Mouse (Mus musculus) cerebellum, adult 9-10 months (tissue): ENCODE data around the gene Fgf14.
A peak's percentile ranks its signal among the peaks of the same experiment; 100 is the strongest.

Experiments
- DNase-seq: peaks from one replicate; pipeline ENCODE4 v3.0.0; 2022

The Fgf14 gene

DNA sequence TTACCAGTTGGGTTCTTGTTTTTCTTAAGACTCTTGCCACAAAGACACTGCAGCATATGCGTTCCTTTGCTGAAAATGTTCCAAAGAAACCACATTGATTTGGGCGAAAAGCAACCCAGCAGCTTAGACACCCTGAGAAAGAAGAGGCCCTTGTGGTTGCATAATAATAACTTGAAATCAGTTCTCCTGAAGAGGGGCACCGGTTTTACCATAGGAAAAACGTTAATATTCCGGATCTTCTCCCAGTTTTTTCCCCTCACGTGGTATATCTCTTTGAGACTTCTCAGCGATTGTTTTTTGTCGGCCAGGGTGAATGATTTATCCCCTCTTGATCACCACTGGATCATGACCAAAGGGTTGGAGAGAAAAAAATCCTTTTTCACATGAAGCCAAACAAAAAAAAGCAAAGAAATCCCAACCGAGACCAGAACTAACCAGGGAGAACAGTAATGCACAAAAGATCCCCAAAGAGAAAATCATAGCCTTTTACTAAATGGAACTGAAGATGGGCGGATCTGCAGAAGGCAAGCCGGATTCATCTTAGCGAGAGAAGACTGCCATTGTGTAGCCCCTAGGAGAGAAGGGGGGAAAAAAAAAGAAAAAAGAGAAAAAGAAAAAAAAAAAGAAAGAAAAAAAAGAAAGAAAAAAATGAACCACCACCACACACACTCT is at the start of gene Fgf14:
Fgf14 (minus strand) TSS at position 622 of the 672 bp plus-strand sequence.
- no peak for DNase-seq

DNA sequence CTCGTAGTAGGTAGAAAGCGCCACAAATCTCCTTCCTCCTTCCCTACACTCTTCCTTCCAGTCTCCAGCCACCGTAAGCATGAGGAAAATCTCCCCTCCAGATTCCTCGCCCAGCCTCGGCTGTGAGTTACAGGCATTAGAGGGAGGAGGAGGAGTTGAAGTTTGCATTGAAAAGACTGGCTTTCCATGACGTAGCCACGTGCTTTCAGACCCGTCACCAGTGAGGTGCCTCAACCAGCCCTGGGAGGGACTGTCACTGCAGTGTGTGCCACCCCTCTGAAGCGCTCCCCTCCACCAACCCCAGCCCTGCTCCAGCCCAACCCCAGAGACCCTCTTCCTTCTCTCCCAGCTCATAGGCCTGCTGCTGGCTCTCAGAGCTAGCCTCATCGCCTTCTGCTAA is 452 bp upstream of the Fgf14 start:
- DNase-seq: peak; percentile 88

DNA sequence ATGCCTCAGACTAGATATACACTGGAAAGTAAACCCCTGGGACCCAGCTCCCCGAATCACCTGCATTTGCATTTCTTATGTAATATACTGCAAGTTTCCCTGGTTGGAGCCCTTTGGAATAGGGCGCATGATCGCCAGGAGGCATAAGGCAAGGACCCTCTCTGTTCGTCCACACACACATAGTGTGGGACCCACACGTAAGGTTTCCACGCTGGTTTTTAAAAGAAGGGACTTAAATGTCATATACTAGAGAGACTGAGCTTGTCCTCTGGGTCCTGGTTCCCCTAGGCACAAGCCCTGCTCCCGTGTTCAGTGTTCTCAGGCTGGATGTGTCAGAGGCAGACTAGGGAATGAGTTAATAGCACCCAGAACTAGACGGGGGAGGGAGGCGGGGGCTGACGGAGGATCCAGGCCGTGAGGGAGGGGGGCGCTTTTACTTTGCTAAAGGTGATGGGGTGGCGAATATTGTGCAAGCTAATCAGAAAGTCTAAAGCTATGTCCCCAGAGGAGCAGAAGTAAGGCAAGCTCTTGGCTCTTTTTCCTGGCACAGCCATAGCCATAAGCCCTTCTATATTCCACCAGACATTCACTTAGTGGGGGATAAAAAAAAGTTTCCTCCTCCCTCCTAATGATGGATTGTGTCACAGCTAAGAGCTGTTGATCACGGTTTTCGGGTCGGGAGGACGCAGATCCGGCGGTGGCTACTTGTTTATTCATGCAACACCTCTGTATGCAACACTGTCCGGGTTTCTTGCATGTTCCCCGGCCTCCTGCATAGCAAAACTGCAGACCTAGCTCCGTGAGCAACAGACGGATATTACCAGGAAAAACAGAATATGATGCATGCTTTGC is 1.0 kb downstream of the Fgf14 start:
- DNase-seq: peak; percentile 78

DNA sequence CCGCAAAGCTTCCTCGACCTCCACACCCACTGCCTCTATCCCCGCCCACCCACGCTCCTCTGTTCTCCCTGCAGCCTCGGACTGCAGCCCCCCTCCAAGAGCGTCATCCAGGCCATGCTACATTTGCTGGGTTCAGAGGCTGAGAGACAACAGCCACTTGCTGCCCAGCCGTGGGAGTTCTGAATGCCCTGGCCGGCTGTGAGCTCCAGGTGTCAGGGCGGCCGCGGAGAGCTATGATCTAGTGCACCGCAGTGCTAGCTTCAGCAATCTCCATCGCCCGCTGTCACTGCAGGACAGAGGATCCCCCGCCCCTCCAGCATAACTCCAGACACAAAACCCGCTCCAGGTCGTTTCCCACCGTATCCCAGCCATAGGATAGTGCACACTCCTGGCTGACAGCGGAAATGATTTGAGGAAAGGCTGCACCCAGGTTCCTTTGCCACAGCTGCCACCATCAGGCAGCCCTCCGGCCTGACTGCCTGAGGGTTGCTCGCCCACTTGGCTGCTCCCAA is 1.7 kb downstream of the Fgf14 start:
- peak; percentile 73 for DNase-seq

DNA sequence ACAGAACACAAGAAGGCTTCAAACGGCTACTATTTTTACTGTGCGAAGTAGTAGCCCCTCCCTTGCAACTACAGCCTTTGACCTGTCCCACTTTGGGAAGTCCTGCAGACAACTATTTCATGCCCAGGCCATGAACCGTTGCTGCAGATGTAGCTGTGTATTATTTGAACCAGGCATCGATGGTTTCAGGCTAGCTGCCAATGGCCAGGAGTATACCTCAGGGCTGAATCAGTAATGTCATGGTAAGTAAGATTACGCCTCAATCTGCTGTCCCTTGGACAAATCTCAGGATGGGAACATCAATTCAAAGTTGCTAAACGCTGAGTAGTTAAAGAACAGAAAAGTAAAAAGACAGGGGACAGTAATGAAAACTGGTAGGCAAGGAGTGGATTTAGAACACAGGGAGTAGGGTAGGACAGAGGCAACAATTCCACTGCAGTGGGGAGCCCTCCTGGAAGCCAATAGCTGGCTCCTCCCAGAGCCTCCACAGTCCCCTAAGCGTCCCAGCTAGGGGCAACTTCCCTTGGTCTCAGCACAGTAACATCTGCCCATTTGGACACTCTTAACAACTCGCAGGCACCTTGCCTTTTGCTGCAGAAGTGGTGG is 2.3 kb downstream of the Fgf14 start:
- peak; percentile 71 for DNase-seq

DNA sequence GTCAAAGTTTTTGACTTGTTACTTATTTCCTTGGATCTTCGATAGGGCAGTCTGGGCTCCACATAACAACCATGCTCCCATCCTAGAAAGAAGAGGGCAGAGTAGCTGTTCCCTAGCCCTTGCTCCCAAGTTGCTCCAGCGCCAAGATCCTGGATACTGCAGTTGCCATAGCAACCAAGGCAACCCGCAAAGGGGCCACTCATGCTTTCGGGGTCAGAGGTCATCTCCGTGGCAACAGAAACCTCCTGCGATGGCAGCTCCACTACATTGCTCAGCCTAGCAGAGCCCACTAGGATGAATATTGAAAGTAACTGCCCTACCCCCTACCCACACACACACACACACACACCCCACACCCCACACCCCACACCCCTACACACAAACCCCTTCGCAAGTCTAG is 7.2 kb downstream of the Fgf14 start:
- DNase-seq: no peak

DNA sequence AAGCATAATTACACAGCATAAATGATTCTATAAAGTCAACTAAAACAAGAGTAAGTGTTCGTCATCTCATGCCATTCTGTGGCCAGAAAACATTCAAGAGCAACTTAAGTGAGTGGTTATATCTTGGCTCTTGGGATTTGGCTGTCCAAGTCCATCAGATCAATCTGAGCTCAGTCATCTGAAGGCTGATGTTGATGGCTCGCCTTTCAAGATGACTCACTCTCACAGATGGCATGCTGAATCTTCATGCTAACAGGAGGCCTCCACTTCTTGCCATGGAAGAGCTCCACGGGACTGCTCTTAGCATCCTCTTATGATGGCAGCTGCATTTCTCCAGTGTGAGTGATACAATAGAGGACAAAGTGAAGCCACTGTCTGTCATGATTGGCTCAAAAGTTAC is 34.1 kb downstream of the Fgf14 start:
- peak; percentile 58 for DNase-seq

DNA sequence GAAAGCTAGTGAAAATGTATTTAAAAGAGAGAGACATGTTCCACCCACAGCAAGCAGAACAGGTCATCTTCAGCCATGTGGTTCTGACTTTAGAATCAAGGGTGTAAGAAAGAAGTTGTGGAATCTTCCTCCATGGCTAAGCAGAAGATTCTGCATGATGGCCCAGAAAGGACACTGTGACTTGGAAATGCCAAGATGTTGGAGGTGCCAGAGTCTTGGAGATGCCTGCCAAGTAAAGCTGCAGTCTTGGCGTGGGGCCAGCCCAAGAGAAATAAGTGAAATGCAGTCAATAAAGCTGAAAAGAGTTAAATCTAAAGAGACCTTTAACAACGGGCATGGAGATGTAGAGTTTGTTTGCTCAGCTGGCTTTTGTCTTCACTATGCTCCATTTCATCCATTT is 42.0 kb downstream of the Fgf14 start:
- DNase-seq: peak; percentile 76

DNA sequence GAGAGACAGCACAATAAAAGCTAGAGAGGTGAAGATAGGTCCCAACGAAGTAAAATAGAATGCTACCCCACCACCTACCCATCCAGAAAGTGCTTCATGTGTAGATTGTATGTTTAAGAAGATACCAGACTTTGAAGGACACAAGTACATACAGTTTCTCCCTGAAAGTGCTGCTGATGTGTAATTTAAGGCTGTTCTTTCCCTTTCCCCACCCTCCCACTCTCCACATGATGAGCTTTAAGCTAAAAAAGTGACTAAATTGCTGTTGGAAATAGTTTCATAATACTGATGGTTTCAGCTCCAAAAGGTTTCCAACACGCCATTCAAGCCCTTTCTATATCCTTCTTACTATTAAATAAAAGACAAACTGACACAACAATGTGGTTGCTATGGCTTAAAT is 63.5 kb downstream of the Fgf14 start:
- DNase-seq: no peak

DNA sequence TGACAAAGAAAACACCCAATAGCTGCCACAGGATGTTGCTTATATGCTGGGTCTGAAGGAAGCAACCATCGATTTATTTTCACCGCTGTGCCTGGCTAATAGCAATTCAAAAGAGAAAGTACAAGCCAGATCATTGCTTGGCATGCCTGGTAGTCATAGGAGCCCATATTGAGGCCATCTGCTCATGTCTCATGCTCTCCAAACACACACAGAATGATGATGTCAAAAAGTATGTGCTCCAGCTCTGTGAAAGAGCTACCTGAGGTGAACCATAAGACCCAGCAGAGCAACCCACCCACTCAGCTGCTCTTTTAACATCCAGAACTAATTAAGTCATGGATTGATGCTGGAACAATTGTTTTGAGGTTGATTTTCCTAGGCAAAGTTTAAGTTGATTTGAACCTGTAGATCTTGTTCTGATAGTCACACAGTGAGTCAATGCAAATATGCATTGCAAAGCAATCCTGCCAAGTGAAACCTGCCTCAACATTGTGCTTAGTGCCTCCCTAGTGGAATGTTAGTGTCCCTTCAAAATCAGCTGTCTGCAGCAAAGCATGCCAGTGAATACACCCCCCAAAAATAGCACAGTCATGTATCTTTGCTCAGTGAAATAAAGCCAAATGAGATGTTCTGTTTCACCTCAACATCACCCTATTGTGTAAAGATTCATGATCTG is 70.8 kb downstream of the Fgf14 start:
- DNase-seq: peak; percentile 88

DNA sequence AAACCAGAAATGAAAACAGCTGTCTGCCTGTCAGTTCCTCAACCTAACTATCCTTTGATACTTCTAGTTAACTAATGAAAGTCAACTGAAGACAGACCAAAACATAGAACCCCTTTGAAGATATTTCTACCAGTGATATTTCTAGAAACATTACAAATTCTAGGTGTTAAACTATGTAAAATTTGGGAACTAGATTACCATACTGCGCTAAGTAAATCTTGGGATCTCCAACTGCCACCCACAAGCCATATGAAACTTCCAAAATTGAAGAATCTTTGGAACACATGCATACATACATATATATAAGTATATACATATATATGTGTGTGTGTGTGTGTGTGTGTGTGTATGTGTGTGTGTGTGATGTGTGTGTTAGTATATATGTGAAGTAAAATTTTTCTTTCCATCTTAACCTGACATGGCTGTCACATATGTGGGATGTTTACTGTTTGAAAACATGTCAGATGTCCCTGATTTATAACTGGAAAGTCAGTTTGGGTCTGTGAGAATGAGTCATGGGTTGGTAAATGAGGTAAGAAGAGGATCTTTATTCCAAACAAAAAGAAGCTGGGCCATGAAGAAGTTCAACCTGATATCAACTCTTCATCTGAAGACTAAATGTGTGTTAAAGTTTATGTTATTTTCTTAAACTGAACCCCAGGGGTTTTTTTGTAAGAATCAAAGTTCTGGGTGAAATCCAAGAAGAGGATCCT is 71.7 kb downstream of the Fgf14 start:
- DNase-seq: no peak

DNA sequence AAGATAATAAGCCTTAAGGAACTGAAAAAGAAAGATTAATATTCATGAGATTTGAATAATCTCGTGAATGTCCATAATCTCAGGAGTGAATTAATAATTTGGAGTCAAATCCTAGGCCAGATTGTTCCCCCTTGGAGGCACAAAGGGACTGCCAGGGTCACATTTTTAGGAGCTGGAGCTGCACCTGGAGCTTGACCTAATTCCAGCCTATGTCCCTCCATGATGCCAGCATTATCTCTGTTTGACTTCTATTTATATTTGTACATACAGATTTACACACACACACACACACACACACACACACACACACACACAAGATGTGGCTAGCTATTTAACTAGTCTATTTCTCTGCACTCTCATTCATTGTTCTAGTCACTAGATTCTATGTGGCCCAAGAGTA is 100.4 kb downstream of the Fgf14 start:
- DNase-seq: peak; percentile 91

DNA sequence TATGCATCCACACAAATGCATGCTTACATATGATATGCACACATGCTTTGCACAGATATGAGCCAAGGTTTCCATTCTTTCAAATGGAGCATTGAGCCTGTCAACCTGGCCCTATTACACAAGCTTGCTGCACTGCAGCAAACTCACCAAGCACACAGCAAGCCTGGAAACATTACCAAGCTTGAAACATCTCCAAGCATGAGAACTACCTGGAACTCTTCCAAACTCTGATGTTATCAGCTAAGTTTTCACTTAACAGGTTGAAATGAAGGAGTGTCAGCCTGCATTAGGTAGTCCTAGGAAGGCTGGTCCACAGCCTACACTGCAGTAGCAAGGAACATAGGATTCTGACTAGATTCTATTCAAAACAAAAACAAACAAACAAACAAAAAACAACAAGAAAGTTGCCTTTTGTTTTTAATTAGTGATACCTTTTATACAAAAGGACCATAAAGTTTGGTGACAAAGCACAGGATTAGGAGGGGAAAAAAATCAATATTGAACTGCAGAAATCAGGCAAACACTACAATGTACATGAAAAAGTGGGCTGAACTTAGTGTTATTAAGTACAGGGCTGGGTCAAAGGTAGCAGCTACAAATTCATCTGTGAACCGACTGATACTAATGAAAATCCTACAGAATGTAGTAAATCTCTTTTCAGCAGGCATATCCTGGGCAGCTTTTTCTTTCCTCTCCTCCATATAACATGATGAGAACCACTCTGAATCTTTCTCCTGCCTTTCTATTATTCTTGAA is 101.6 kb downstream of the Fgf14 start:
- peak; percentile 94 for DNase-seq

DNA sequence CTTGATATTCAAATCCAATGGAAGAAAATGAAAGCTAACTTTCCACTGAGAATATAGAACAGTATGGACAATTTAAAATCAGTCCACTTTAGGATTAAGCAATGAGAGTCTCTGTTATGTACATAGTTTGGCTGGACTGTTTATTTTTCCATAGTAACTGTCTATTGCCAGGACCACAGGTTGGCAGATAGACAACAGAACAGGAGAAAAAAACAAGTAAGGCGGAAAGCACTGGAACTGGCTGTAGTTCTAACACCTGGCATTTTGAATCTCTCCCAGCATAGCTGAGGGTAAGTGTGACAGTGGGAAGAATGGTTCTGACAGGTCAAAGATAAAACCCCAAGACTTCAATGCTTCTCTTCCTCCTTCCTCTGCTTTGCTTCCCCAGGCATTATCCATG is 110.5 kb downstream of the Fgf14 start:
- DNase-seq: peak; percentile 96

DNA sequence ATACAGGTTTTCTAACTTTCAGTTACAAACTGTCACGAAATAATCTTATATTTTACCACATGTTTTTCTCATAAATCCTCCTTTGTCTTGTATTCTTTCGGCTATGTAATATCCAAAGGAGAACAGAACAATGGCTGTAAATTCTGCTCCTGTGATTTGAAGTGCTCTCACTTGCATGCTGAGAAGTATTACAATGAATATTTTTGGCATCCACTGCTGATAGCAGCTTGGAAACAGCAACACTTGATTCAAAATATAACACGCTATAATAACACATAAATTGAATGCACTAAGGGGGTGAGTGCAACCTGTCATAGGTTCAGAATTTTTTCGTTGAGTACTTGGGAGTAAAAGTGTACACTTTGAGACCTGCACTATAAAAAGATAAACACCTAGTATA is 115.4 kb downstream of the Fgf14 start:
- DNase-seq: peak; percentile 86

DNA sequence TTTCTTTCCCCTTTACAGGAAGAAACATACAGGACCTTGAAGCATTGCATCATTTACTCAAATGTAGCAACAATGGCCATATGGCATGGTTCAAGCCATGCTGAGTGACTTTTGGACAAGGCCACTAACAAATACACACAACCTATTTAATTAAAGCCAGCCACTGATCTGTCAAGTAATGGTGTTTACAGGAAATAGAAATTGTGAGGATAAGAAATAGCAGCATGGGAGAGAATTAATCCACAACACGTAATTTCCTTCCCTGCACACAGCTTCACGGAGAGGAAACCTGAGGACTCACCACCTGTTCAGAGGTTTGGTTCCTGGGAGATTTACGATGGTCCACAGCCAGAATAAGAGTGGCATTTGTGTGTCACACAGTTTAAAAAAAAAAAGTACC is 140.8 kb downstream of the Fgf14 start:
- peak; percentile 97 for DNase-seq

DNA sequence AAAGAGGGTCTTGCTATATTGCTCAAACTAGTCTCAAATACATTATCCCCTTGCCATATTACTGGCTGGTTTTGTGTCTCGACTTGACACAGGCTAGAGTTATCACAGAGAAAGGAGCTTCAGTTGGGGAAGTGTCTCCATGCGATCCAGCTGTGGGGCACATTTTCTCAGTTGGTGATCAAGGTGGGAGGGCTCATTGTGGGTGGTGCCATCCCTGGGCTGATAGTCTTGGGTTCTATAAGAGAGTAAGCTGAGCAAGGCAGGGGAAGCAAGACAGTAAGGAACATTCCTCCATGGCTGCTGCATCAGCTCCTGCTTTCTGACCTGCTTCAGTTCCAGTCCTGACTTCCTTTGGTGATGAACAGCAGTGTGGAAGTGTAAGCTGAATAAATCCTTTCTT is 141.6 kb downstream of the Fgf14 start:
- peak; percentile 51 for DNase-seq

DNA sequence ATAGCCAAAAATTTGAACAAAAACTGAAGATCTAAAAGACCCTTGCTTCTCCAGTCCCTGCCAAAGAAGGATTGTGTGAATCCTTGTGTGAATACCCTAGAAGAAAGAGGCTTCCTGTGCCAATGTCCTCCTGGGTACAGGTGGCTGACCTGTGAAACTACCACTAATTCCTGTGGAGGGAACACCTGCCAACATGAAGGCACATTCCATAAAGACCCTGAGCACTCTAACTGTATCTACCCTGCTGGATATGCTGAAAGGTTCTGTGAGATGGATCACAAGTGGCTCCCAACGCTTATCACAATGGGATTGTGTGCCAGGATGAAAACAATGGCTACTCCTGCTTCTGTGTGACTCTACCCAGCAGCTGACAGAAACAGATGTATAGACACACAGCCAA is 144.9 kb downstream of the Fgf14 start:
- DNase-seq: peak; percentile 78

DNA sequence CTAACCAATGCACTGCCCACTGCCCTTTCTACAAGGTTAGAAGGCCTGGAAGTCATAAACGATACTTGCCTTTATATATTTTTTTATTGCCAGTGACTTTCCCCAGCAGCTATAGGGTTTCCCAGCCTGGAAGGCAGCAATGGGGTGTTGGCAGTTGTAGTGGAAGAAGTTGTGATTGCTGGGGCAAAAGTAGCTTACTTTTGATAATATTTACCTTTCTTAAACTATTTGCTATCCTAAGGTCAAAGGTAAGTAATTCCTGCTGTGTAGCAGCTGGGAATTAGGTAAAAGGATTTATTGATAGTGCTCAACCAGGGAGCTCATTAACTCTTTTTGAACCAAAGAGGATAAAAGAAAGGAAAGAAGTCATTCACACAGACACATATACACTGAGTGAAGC is 164.9 kb downstream of the Fgf14 start:
- no peak for DNase-seq

DNA sequence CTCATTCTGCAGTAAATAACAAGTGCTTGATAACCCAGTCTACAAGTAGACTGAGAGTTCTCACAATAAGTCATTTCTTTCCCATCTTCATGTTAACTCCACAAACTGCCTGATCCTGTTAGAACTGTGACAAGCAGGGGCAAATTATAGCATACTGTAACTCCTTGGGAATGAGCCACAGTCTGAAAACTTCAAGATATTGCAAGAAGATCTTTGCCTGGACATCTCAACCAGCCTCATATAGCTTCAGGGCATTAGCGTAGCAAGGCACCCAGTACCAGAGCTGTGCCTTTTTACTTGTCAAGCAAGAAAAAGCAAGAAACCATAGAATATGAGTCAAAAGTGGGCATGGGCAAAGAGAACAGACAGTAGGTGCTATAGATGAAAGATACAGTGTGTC is 188.0 kb downstream of the Fgf14 start:
- no peak for DNase-seq

DNA sequence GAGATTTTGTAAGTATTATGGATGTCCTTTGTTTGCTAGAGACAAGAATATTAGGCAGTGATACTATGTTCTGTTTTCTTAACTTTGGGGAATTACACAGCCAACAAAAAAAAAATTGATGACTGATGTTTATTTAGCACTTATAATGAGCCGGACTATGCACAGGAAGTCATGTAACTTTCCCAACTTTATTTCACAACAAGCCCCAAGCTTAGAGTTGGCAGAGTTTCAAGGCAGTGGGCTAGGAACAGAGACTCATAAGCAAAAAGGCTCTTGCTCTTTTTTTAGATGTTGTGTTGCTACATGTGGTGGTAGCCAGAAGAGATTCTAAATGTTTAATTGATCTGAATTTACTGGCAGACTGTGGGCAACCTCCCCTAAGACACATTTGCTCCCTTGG is 191.7 kb downstream of the Fgf14 start:
- no peak for DNase-seq
